Mouse (Mus musculus) spleen, adult 2 months (tissue): ENCODE results near the gene Ccdc134.

Experiments used
- CTCF ChIP-seq: fragments of 200-500 bp; IDR thresholded peaks from 2 replicates; pipeline ENCODE4 v1.5.1; 2011; ENCODE audit warnings: mild to moderate bottlenecking, inconsistent platforms; ENCODE audit not compliant: insufficient read depth, insufficient read length, insufficient replicate concordance; ENCODE audit errors: extremely low read depth
- POLR2A ChIP-seq: fragments of 200-500 bp; IDR thresholded peaks from 2 replicates; pipeline ENCODE4 v1.6.1; 2011; ENCODE audit warnings: low read depth, low read length, inconsistent platforms

GRCm38 (mm10) chr15:82139196-82139595, 11.5 kb downstream of the Ccdc134 start:
- TF ChIP-seq POLR2A (no peak), CTCF (no peak)
